Mouse (Mus musculus) embryonic facial prominence, embryonic 10.5 days (tissue): ENCODE data around the gene 1700125H20Rik. TPM values are rescaled to one million over a fixed set of nuclear protein-coding genes. Genes with fewer than 3 reads are reported as not detected.
"Not testable (repeated sequence)": the region's sequence is repeated elsewhere in the genome, so short reads cannot be mapped to it uniquely, and the experiment has no call there.

Source experiments
- DNase-seq: peaks from one replicate; pipeline ENCODE4 v3.0.0-alpha.2; 2017; ENCODE audit warnings: low spot score
- H3K27ac ChIP-seq: fragments of 300-500 bp; sonication (generic); replicated peaks from 2 replicates; pipeline ENCODE4 v1.5.1; 2016; ENCODE audit warnings: mild to moderate bottlenecking
- H3K27me3 ChIP-seq: fragments of 300-500 bp; sonication (generic); replicated peaks from 2 replicates; pipeline ENCODE4 v1.6.1; 2016; ENCODE audit warnings: low read depth, mild to moderate bottlenecking; ENCODE audit not compliant: poor library complexity, severe bottlenecking
- H3K36me3 ChIP-seq: fragments of 300-500 bp; sonication (generic); replicated peaks from 2 replicates; pipeline ENCODE4 v1.6.1; 2016; ENCODE audit warnings: mild to moderate bottlenecking, moderate library complexity
- H3K4me1 ChIP-seq: fragments of 300-500 bp; sonication (generic); 2 replicates; pipeline ENCODE4 v1.6.1; 2016
- H3K4me3 ChIP-seq: fragments of 300-500 bp; sonication (generic); 2 replicates; pipeline ENCODE4 v1.5.1; 2016; ENCODE audit warnings: mild to moderate bottlenecking, moderate library complexity
- H3K9me3 ChIP-seq: fragments of 300-500 bp; sonication (generic); 2 replicates; pipeline ENCODE4 v1.6.1; 2016; ENCODE audit warnings: mild to moderate bottlenecking
- WGBS: fragments of 180-500 bp; shearing (Covaris S2); methylation state at CpG from one replicate; pipeline ENCODE4 v1.1.7; 2016; 5-methylcytosine and 5-hydroxymethylcytosine counted together
- polyA plus RNA-seq: library from polyadenylated mRNA; unstranded; fragments of >200 nt; fragmentation: Nextera tagmentation; extraction: Ambion mirVana; gene quantifications from 2 replicates; pipeline ENCODE4 v1.2.1, GENCODE M21; 2016

1700125H20Rik gene
- polyA plus RNA-seq: 0.40 and 0.46 TPM in 2 replicates

DNA sequence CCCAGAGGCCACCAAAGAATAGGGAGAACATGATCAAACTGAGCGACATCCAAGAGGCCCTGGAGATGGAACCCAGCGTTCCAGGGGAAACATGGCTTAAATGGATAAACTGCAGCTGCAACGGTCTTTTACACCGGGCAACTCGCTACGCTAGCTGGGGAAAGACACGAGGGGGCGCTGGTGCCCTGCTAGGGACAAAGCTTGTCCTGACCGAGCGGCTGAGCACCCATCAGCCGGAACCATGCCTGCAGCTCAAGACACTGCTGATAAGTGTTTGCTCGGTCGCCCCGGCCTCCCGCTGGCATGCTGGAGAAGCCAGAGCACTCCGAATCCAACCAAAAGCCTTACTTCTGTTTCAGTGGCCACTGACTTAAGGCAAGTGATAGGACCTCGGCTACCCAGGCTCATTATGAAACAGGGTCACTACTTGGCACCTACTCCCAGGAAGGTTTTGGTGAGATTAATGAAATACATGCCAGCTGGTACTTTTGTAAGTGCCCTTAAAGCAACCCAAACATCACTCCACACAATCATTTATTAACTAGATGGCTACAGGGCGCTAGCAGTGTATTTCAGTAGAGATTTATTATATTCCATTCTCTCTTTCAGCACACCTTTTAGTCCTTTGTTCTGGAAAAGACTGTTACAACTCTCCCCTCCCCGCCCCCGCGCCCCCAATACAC lies at the start of gene 1700125H20Rik:
TSS of gene 1700125H20Rik (plus strand) at position 347 of the 683 bp plus-strand sequence.
- 0 out of 2 replicates have a peak, but pooled peaks cover 11% of the 10 kb centered on the region for H3K27me3 ChIP-seq
- WGBS: 15% methylated on average over 21 of the region's 21 CpGs
- H3K4me3 ChIP-seq: peak within 1 kb of the TSS; percentile 51
- peaks cover 13% of the 10 kb centered on the region for H3K4me1 ChIP-seq
- no peaks in the 10 kb centered on the region for H3K36me3 ChIP-seq
- DNase-seq: peak; percentile 92
- no peaks in the 10 kb centered on the region for H3K9me3 ChIP-seq
- H3K27ac ChIP-seq: peak within 1 kb of the TSS; percentile 77

DNA sequence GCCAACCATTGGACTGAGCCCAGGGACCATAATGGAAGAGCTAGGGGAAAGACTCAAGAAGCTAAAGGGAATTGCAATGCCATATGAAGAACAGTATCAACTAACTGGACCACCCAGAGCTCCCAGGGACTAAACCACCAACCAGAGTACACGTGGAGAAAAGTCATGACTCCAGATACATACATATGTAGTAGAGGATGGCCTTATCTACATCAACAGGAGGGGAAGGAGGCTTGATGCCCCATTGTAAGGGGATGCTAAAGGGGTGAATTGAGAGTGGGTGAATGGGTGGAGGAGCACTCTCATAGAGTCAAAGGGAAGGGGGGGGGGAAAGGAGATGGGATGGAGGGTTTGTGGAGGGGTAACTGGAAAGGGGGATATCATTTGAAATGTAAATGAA lies 48.1 kb upstream of the 1700125H20Rik start:
- Histone ChIP-seq H3K9me3 (no peaks in the 10 kb centered on the region), H3K27ac (no peak overlapping the region), H3K36me3 (no peaks in the 10 kb centered on the region), H3K4me3 (no peak overlapping the region), H3K27me3 (no peaks in the 10 kb centered on the region), H3K4me1 (no peaks in the 10 kb centered on the region)
- 77% methylated on average over 1 of the region's 1 CpGs for WGBS
- DNase-seq: no peak

DNA sequence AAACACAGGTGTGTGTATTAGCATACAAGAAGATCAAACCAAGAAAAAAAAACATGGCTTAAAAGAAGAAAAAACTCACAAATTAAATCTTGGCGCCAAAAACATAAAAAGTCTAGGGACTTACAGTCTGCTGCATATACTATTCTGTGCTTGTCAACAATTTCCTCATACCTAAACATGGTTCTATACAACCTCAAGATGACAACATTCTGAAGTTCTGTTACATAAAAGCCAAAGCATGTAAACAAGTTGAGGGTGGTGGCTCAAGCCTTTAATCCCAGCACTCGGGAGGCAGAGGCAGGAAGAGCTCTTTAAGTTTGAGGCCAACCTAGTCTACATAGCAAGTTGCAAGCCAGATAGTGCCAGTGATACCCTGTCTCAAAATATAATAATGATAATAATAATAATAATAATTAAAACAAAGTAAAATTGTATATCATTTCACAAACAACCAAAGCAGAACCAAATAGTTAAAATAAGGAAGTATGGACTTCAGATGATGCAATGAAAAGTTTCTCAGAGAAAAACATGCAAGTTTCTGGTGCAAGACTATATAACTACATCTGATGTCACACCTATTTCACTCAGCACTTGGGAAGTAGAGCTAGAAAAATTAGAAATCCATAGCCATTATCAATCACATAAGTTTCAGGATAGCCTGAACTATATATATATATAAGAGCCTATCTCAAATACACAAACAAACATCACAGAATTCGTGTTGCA lies 46.8 kb upstream of the 1700125H20Rik start:
- Histone ChIP-seq H3K4me3 (no peak overlapping the region), H3K4me1 (no peaks in the 10 kb centered on the region), H3K36me3 (no peaks in the 10 kb centered on the region), H3K9me3 (no peaks in the 10 kb centered on the region), H3K27me3 (no peaks in the 10 kb centered on the region), H3K27ac (no peak overlapping the region)
- 91% methylated on average over 3 of the region's 3 CpGs for WGBS
- DNase-seq: no peak

DNA sequence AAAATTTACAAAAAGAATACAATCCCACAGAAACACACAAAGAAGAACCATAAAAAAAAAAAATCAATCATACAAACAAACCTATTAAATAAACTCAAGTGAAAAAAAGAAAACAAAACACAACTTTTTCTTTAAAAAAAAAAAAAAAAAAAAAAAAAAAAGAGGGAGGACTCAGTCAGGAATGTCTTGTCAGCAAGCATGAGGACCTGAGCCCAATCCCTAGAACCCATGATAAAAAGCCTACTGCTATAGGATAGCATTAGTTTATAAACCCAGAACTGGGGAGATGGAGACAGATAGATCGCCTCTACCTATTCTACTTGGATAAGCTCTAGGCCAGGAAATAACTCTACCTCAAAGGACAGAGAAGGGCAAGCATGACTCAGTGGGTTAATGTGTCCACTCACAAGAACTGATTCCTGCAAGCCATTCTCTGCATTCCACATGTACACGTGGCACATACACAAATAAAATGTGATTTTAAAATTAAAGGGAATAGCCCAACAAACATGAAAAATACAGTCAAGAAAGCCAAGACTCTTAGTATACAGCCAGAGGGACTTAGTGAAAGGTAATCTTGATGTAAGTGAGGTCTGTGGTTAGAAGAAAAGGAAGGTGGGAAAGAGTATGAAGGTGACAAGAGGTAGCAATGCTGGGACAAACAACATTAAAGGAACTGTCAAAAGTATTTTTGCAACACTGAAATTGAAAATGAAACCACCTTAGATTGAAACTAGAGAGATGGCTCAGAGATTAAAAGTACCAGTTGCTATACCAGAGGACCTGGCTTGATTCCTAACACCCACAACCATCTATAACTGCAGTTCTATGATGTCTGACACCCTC lies 43.7 kb upstream of the 1700125H20Rik start:
- no peak for DNase-seq
- WGBS: 85% methylated on average over 2 of the region's 2 CpGs
- no peaks in the 10 kb centered on the region for H3K27me3 ChIP-seq
- H3K4me1 ChIP-seq: no peaks in the 10 kb centered on the region
- H3K36me3 ChIP-seq: no peaks in the 10 kb centered on the region
- H3K4me3 ChIP-seq: no peak overlapping the region
- no peaks in the 10 kb centered on the region for H3K9me3 ChIP-seq
- H3K27ac ChIP-seq: no peak overlapping the region

DNA sequence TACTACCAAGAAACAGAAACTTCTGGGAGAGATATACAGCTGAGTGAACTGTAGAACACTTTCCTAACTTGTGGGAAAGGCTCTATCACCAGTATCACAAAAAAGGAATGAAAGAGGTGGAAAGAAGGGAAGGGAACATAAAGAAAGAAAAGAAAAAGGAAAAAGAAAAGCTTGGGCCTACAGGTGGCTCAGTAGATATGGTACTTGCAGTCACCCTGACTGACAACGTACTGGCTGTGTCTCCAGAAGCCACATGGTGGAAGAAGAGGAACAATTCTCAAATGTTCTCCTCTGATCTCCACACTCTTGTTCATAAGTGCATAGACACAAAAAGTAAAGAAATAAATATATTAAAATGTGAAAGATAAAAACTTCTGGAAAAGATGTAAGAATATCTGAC lies 41.3 kb upstream of the 1700125H20Rik start:
- DNase-seq: no peak
- no peaks in the 10 kb centered on the region for H3K4me1 ChIP-seq
- H3K9me3 ChIP-seq: no peaks in the 10 kb centered on the region
- H3K36me3 ChIP-seq: no peaks in the 10 kb centered on the region
- H3K4me3 ChIP-seq: no peak overlapping the region
- H3K27me3 ChIP-seq: no peaks in the 10 kb centered on the region
- no peak overlapping the region for H3K27ac ChIP-seq
- 81% methylated on average over 1 of the region's 1 CpGs for WGBS

DNA sequence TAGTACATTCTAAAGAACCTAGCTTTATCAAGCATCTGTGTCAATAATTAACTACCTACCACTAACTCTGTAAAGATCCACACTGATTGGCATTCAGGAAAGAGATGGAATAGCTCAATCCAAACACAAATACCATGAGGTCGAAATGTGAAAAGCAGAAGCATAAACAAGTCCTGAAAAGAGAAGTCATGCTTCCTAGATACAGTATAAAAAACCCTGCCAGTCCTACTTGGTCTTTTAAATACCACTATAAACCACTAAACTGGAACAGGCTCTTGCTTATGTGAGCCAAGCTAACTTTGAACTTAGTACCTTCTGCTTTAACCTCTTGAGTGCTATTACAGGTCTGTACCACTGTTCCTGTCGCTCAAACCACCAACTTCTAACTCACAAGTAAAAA lies 38.7 kb upstream of the 1700125H20Rik start:
- 84% methylated on average over 2 of the region's 2 CpGs for WGBS
- no peak overlapping the region for H3K27ac ChIP-seq
- H3K36me3 ChIP-seq: no peaks in the 10 kb centered on the region
- no peak for DNase-seq
- no peaks in the 10 kb centered on the region for H3K27me3 ChIP-seq
- no peak overlapping the region for H3K4me3 ChIP-seq
- H3K9me3 ChIP-seq: no peaks in the 10 kb centered on the region
- no peaks in the 10 kb centered on the region for H3K4me1 ChIP-seq

DNA sequence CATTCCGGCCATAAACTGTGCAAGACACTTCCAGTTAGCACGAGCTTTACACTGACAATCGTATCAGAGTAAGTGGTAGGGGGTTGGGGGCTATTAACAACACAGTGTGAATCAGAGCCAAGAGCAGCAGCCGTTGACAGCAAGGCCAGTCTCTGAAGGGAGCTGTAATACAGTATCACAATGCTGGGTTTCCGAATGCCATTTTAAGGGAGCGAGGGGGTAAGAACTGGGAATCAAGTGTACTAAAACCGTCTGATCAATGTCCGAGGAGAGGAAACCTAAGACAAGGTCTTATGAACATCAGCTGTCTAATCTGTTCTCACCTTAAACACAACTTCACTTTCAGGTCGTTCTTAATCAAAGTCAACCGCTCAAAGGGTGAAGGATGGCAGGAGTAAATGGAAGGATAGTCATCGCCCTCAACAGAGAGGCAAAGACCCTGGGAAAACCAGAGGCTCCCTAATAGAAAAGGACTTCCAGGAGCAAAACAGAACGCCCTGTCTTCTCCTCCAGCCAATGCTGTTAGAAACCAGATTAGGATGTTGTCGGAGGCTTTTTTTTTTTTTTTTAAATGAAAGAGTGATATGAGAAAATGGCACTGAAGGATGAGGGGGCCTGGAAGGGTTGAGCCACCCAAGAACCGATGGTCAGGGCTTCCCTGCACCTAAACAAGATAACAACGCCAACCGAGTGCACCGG lies 31.3 kb upstream of the 1700125H20Rik start:
- H3K27ac ChIP-seq: peak overlapping the region; percentile 92
- H3K27me3 ChIP-seq: no peaks in the 10 kb centered on the region
- peak overlapping the region; percentile 88 for H3K4me3 ChIP-seq
- no peaks in the 10 kb centered on the region for H3K36me3 ChIP-seq
- H3K4me1 ChIP-seq: peaks cover 22% of the 10 kb centered on the region
- DNase-seq: peak; percentile 21
- WGBS: 3% methylated on average over 17 of the region's 17 CpGs
- no peaks in the 10 kb centered on the region for H3K9me3 ChIP-seq

DNA sequence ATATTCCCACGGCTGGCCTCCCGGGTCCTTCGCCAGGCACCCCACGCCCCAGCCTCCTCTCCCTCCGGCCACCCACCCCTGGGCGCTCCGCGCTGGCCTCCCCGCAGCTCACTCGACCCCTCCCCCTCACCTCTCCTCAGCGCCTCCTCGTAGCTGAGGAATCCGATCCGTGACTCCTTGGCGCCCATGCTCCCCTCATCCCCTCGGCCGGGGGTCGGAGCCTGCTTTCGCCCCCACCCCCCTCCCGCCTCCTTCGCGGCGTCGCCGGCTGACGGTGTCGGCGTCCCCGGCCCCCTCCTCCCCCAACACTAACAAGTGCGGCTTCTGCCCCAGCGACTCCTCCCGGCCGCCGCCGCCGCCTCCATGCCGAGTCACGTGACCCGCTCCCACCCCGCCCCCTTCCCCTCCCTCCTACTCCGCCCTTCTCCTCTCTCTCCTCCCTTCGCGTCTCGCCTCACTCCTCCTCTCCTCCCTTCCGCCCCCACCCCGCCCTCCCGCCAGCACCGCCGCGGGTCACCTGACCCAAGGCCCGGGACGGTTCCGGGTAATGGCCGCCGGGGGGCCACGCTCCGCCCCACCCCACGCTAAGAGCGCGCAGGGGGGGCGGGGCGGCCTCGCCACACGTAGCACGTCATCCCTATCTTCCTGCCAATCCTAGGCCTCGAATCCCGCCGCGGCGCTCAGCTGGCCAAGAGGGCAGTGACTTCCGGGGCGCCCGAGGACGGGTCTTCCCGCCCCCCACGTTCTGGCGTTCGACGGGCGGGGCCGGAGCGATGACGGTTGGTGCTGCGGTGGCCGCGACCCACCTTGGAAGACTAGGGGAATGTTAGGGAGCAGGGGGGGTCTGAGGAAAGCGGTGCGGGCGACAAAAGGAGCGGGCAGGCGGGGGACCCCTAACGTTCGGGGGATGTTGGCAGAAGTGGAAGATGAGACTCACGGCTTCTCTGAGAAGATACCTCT lies 30.3 kb upstream of the 1700125H20Rik start, which contains the start of gene Usp32:
TSS of gene Usp32 (minus strand) at position 581 of the 960 bp plus-strand sequence.
- under 1% methylated on average over 94 of the region's 94 CpGs for WGBS
- Histone ChIP-seq H3K27me3 (no peaks in the 10 kb centered on the region), H3K36me3 (no peaks in the 10 kb centered on the region), H3K9me3 (no peaks in the 10 kb centered on the region), H3K4me1 (peaks cover 22% of the 10 kb centered on the region), H3K27ac (peak within 1 kb of the TSS; percentile 92), H3K4me3 (peak within 1 kb of the TSS; percentile 88)
- DNase-seq: peak; percentile 99

DNA sequence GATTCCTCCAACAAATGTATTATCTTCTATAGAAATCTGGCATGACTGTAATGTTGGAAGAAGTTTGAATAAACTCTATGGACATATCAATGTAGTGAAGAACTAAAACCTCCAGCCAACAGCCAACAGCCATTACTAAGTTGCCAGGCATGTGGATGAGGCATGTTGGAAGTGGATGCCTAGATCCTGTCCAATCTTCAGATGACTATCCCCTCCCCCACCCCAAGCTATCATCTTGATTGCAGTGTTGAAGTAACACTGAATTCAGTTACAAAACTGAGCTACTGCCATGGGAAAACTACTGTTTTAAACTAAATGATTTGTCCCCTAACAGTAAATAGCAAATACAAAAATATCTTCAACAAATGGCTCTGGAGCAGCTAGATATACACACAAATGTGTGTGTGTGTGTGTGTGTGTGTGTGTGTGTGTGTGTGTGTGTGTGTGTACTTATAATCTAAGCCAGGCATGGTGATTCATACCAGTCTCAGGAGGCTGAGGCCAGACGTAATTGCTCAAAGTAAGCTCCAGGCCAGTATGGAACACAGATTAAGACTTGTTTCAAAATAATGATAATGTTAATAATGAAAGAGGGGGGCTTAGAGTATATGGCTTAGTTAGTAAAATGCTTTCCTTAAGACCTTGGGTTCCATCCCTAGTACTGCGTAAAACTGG lies 17.8 kb upstream of the 1700125H20Rik start:
- WGBS: 79% methylated on average over 2 of the region's 2 CpGs
- H3K4me3 ChIP-seq: no peak overlapping the region

DNA sequence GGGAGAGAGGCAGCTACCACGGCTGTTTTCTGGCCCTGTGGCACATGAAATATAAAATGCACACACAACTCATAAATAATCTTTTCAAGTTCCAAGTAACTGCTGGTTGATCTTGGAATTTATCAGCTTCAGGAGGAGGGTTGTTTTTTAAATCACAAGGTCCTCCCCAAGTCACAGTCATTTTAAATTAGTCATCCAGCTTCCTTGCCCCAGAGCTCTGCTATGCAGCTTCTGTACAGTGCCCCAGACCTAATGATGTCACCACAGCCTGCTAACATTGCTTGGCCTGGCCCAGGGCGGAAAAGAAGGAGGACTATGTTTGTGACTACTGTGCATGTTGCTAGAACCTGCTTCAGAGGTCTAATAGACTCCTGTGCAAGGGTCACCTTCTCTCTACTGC lies 12.9 kb upstream of the 1700125H20Rik start:
- H3K9me3 ChIP-seq: no peaks in the 10 kb centered on the region
- no peaks in the 10 kb centered on the region for H3K27me3 ChIP-seq
- no peak for DNase-seq
- WGBS: 65% methylated on average over 2 of the region's 2 CpGs
- H3K27ac ChIP-seq: no peak overlapping the region
- H3K4me1 ChIP-seq: no peaks in the 10 kb centered on the region
- H3K4me3 ChIP-seq: no peak overlapping the region
- no peaks in the 10 kb centered on the region for H3K36me3 ChIP-seq

More for the DNA sequence above, 17.8 kb upstream of the 1700125H20Rik start:
- Histone ChIP-seq H3K9me3 (no peaks in the 10 kb centered on the region), H3K27ac (no peak overlapping the region), H3K27me3 (no peaks in the 10 kb centered on the region), H3K36me3 (no peaks in the 10 kb centered on the region), H3K4me1 (no peaks in the 10 kb centered on the region)
- DNase-seq: no peak

DNA sequence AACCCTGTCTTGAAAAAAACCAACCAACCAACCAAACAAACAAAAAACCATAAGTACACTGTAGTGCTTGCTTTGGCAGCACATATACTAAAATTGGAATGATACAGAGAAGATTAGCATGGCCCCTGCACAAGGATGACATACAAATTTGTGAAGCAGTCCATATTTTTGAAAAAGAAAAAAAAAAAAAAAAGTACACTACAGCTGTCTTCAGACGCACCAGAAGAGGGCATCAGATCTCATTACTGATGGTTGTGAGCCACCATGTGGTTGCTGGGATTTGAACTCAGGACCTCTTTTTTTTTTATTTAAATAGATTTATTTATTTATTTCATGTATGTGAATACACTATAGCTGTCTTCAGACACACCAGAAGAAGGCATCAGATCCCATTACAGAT lies 7.2 kb upstream of the 1700125H20Rik start:
- not testable (repeated sequence) for H3K27me3 ChIP-seq, H3K27ac ChIP-seq, H3K9me3 ChIP-seq, H3K4me3 ChIP-seq, H3K4me1 ChIP-seq, DNase-seq, H3K36me3 ChIP-seq
- 90% methylated on average over 1 of the region's 1 CpGs for WGBS
